ENCODE assay signal across 8 mouse cellular contexts in genomic region chr1:164247971-164248370, GRCm38 (mm10). TPM values are rescaled to one million over a fixed set of nuclear protein-coding genes. Genes with fewer than 3 reads are reported as not detected.
DNase-seq lines count a peak whose midpoint lies in the region; ATAC-seq and TF ChIP-seq lines count a peak whose summit lies in the region.

No protein-coding gene starts in this region.

- no peaks in the 10 kb centered on the region for H3K9me3 ChIP-seq in heart, embryonic 16.5 days (replicated peaks; ENCODE audit: control insufficient read depth, low read length)
- H3K9me3 ChIP-seq in liver, embryonic 13.5 days (replicated peaks) = no peaks in the 10 kb centered on the region
- H3K9me3 ChIP-seq in neural tube, embryonic 12.5 days = no peaks in the 10 kb centered on the region

- 9% methylated on average over 10 of the region's 10 CpGs for WGBS in heart, embryonic 16.5 days
- WGBS in liver, embryonic 13.5 days (ENCODE audit: insufficient replicate concordance) = 17% methylated on average over 10 of the region's 10 CpGs
- 7% methylated on average over 10 of the region's 10 CpGs for WGBS in neural tube, embryonic 12.5 days

- intact Hi-C loops in left cerebral cortex, postnatal 36 days (cut with DNase I) = loop anchor here (2.0 kb wide), 1 partner anchor 27 kb away; the partner anchor contains the start of gene Ccdc181

- ATAC-seq in heart, embryonic 16.5 days (replicated peaks; ENCODE audit: extremely low read depth, insufficient read depth, low FRiP score) = no peak
- ATAC-seq in liver, embryonic 13.5 days (ENCODE audit: low read depth) = no peak
- ATAC-seq in neural tube, embryonic 12.5 days (ENCODE audit: low FRiP score, low read depth) = no peak

- TF ChIP-seq CTCF in cortical plate, adult 2 months (IDR thresholded peaks at IDR 0.05; ENCODE audit: extremely low read depth, insufficient read depth, low read length) = no peak

- peak overlapping the region; percentile 75 for H3K9ac ChIP-seq in heart, embryonic 16.5 days (ENCODE audit: low read length)
- H3K9ac ChIP-seq in liver, embryonic 13.5 days = peak overlapping the region; percentile 59
- H3K9ac ChIP-seq in neural tube, embryonic 12.5 days = peak overlapping the region; percentile 48; the same call in 1 of the 2 replicates

- no peak for TF ChIP-seq POLR2A in cortical plate, adult 2 months (IDR thresholded peaks at IDR 0.05; ENCODE audit: extremely low read depth, insufficient read depth, low read length)

- no peak overlapping the region for H3K27ac ChIP-seq in cortical plate, adult 2 months (ENCODE audit: insufficient read depth, low read length)
- H3K27ac ChIP-seq in heart, embryonic 16.5 days (ENCODE audit: low read length) = peak overlapping the region; percentile 97
- peak overlapping the region; percentile 67 for H3K27ac ChIP-seq in liver, embryonic 13.5 days
- H3K27ac ChIP-seq in neural tube, embryonic 12.5 days = no peak overlapping the region

- H3K4me2 ChIP-seq in heart, embryonic 16.5 days (ENCODE audit: low read depth, low read length) = peak overlapping the region; percentile 67
- peak overlapping the region; percentile 69 for H3K4me2 ChIP-seq in liver, embryonic 13.5 days
- peak overlapping the region; percentile 87 for H3K4me2 ChIP-seq in neural tube, embryonic 12.5 days (replicated peaks)

- DNase-seq in ovary, postnatal 36 days (ENCODE audit: low spot score) = peak; percentile 15
- no peak for DNase-seq in ovary, postnatal 10 days (ENCODE audit: low spot score)
- DNase-seq in liver, embryonic 13.5 days = no peak
- DNase-seq in layer of hippocampus, adult 9-11 months = no peak
- no peak for DNase-seq in left cerebral cortex, postnatal 36 days (ENCODE audit: low spot score in 2 of 2)

- H3K4me1 ChIP-seq in cortical plate, adult 2 months (ENCODE audit: control insufficient read depth, insufficient read depth, low read length) = no peaks in the 10 kb centered on the region
- H3K4me1 ChIP-seq in heart, embryonic 16.5 days (ENCODE audit: control insufficient read depth, insufficient read depth, low read length) = peaks cover 20% of the 10 kb centered on the region
- peaks cover 47% of the 10 kb centered on the region for H3K4me1 ChIP-seq in liver, embryonic 13.5 days (replicated peaks)
- peaks cover 23% of the 10 kb centered on the region; the same call in 1 of the 2 replicates for H3K4me1 ChIP-seq in neural tube, embryonic 12.5 days

- H3K36me3 ChIP-seq in heart, embryonic 16.5 days (ENCODE audit: control insufficient read depth, insufficient read depth) = no peaks in the 10 kb centered on the region
- no peaks in the 10 kb centered on the region for H3K36me3 ChIP-seq in liver, embryonic 13.5 days
- no peaks in the 10 kb centered on the region for H3K36me3 ChIP-seq in neural tube, embryonic 12.5 days

- H3K4me3 ChIP-seq in cortical plate, adult 2 months (ENCODE audit: insufficient read depth, low read length) = peak overlapping the region; percentile 45; the same call in 1 of the 2 replicates
- H3K4me3 ChIP-seq in heart, embryonic 16.5 days (ENCODE audit: low read length) = peak overlapping the region; percentile 92
- peak overlapping the region; percentile 59 for H3K4me3 ChIP-seq in liver, embryonic 13.5 days (replicated peaks)
- H3K4me3 ChIP-seq in neural tube, embryonic 12.5 days = peak overlapping the region; percentile 61; the same call in 1 of the 2 replicates

- H3K27me3 ChIP-seq in heart, embryonic 16.5 days (ENCODE audit: control insufficient read depth, insufficient read depth, low read length) = no peaks in the 10 kb centered on the region
- no peaks in the 10 kb centered on the region for H3K27me3 ChIP-seq in liver, embryonic 13.5 days
- no peaks in the 10 kb centered on the region for H3K27me3 ChIP-seq in neural tube, embryonic 12.5 days (replicated peaks)

RNA-seq across cellular contexts. Expression of gene Slc19a2, which starts 0.9 kb away (rescaled TPM):
- polyA plus RNA-seq in cortical plate, adult 2 months (2012; rRNA removed) = 13.1 and 14.7 TPM in 2 replicates
- polyA plus RNA-seq in heart, embryonic 16.5 days (2015; fragmentation: Nextera tagmentation; extraction: Ambion mirVana) = 7.5 and 8.3 TPM in 2 replicates
- polyA plus RNA-seq in liver, embryonic 13.5 days (2015; fragmentation: Nextera tagmentation; extraction: Ambion mirVana) = 20.6 and 25.3 TPM in 2 replicates
- polyA plus RNA-seq in neural tube, embryonic 12.5 days (2016; fragmentation: Nextera tagmentation; extraction: Ambion mirVana) = 8.2 and 8.8 TPM in 2 replicates
- 10 to 100 TPM; 12.8 to 13.5 TPM for total RNA-seq in left cerebral cortex, postnatal 36 days (2021)

RNA-seq across cellular contexts. Expression of gene Ccdc181, which starts 27.4 kb away (rescaled TPM):
- polyA plus RNA-seq in cortical plate, adult 2 months (2012; rRNA removed) = 19.1 and 21.1 TPM in 2 replicates
- 10.8 and 10.9 TPM in 2 replicates for polyA plus RNA-seq in heart, embryonic 16.5 days (2015; fragmentation: Nextera tagmentation; extraction: Ambion mirVana)
- 4.5 and 4.7 TPM in 2 replicates for polyA plus RNA-seq in liver, embryonic 13.5 days (2015; fragmentation: Nextera tagmentation; extraction: Ambion mirVana)
- 14.8 and 15.0 TPM in 2 replicates for polyA plus RNA-seq in neural tube, embryonic 12.5 days (2016; fragmentation: Nextera tagmentation; extraction: Ambion mirVana)
- 10 to 100 TPM; 23.4 to 24.4 TPM for total RNA-seq in left cerebral cortex, postnatal 36 days (2021)

RNA-seq across cellular contexts. Expression of gene Nme7, which starts 56.0 kb away (rescaled TPM):
- 21.6 and 22.0 TPM in 2 replicates for polyA plus RNA-seq in cortical plate, adult 2 months (2012; rRNA removed)
- polyA plus RNA-seq in heart, embryonic 16.5 days (2015; fragmentation: Nextera tagmentation; extraction: Ambion mirVana) = 21.5 and 21.9 TPM in 2 replicates
- 14.1 and 15.4 TPM in 2 replicates for polyA plus RNA-seq in liver, embryonic 13.5 days (2015; fragmentation: Nextera tagmentation; extraction: Ambion mirVana)
- 24.9 and 26.4 TPM in 2 replicates for polyA plus RNA-seq in neural tube, embryonic 12.5 days (2016; fragmentation: Nextera tagmentation; extraction: Ambion mirVana)
- 10 to 100 TPM; 24.0 to 26.7 TPM for total RNA-seq in left cerebral cortex, postnatal 36 days (2021)

RNA-seq across cellular contexts. Expression of gene Blzf1, which starts 59.3 kb away (rescaled TPM):
- polyA plus RNA-seq in cortical plate, adult 2 months (2012; rRNA removed) = 18.4 and 19.5 TPM in 2 replicates
- 27.8 and 30.2 TPM in 2 replicates for polyA plus RNA-seq in heart, embryonic 16.5 days (2015; fragmentation: Nextera tagmentation; extraction: Ambion mirVana)
- polyA plus RNA-seq in liver, embryonic 13.5 days (2015; fragmentation: Nextera tagmentation; extraction: Ambion mirVana) = 12.1 and 14.2 TPM in 2 replicates
- 29.2 and 30.6 TPM in 2 replicates for polyA plus RNA-seq in neural tube, embryonic 12.5 days (2016; fragmentation: Nextera tagmentation; extraction: Ambion mirVana)
- 10 to 100 TPM; 24.6 to 26.7 TPM for total RNA-seq in left cerebral cortex, postnatal 36 days (2021)

Comparison
In these comparisons a context has a peak if more than half of its experiments do, and no peak if none do; other contexts are left out.
1. H3K27ac ChIP-seq: peak in heart, embryonic 16.5 days (single experiment) and liver, embryonic 13.5 days (single experiment); none in cortical plate, adult 2 months (single experiment) and neural tube, embryonic 12.5 days (single experiment).
2. Peak in every context shown above with its lines, with median percentiles within 50 percentile points of each other: H3K4me3 ChIP-seq, H3K4me2 ChIP-seq and H3K9ac ChIP-seq.